Mouse (Mus musculus): ENCODE data around the gene Samd1.

Samd1 gene

GRCm38 (mm10) chr8:83997511-83998141 is at the start of gene Samd1:
TSS of gene Samd1 (plus strand) at chr8:83997672.
- peak in 1 of 2 experiments; percentile 48 for DNase-seq (ENCODE audit: low spot score in 2 of 2)

GRCm38 (mm10) chr8:83954749-83955105 is 42.7 kb upstream of the Samd1 start:
- DNase-seq (ENCODE audit: low spot score in 2 of 2): no peak

- peak; percentile 98 for DNase-seq (ENCODE audit: low spot score in 2 of 2)
Measured at GRCm38 (mm10) chr8:83955106-83955957, 42.1 kb upstream of the Samd1 start, which contains the start of the genes Gm10644 and Asf1b. TSS of gene Gm10644 (minus strand) at chr8:83955205. TSS of gene Asf1b (plus strand) at chr8:83955507.

GRCm38 (mm10) chr8:83955958-83956218 is 41.6 kb upstream of the Samd1 start:
- DNase-seq (ENCODE audit: low spot score in 2 of 2): no peak

- DNase-seq (ENCODE audit: low spot score in 2 of 2): no peak
Measured at GRCm38 (mm10) chr8:83956789-83957188, 40.7 kb upstream of the Samd1 start.

- DNase-seq (ENCODE audit: low spot score in 2 of 2): no peak
Measured at GRCm38 (mm10) chr8:83964015-83964765, 33.3 kb upstream of the Samd1 start.

GRCm38 (mm10) chr8:83967701-83968100 is 29.8 kb upstream of the Samd1 start:
- DNase-seq (ENCODE audit: low spot score in 2 of 2): no peak

- no peak for DNase-seq (ENCODE audit: low spot score in 2 of 2)
Measured at GRCm38 (mm10) chr8:83971121-83971520, 26.4 kb upstream of the Samd1 start.

- no peak for DNase-seq (ENCODE audit: low spot score in 2 of 2)
Measured at GRCm38 (mm10) chr8:83971661-83972060, 25.8 kb upstream of the Samd1 start.

- peak; percentile 99 for DNase-seq (ENCODE audit: low spot score in 2 of 2)
Measured at GRCm38 (mm10) chr8:83972150-83973120, 25.0 kb upstream of the Samd1 start, which contains the start of gene Prkaca. TSS of gene Prkaca (plus strand) at chr8:83972993.

GRCm38 (mm10) chr8:83973161-83974031 is 24.1 kb upstream of the Samd1 start:
- DNase-seq (ENCODE audit: low spot score in 2 of 2): no peak

GRCm38 (mm10) chr8:83974521-83974920 is 23.0 kb upstream of the Samd1 start:
- DNase-seq (ENCODE audit: low spot score in 2 of 2): no peak

- DNase-seq (ENCODE audit: low spot score in 2 of 2): no peak
Measured at GRCm38 (mm10) chr8:83976101-83976630, 21.3 kb upstream of the Samd1 start.

GRCm38 (mm10) chr8:83976779-83977350 is 20.6 kb upstream of the Samd1 start:
- no peak for DNase-seq (ENCODE audit: low spot score in 2 of 2)

GRCm38 (mm10) chr8:83977646-83978045 is 19.8 kb upstream of the Samd1 start:
- no peak for DNase-seq (ENCODE audit: low spot score in 2 of 2)

- no peak for DNase-seq (ENCODE audit: low spot score in 2 of 2)
Measured at GRCm38 (mm10) chr8:83978200-83978599, 19.3 kb upstream of the Samd1 start.

GRCm38 (mm10) chr8:83980250-83980649 is 17.2 kb upstream of the Samd1 start:
- DNase-seq (ENCODE audit: low spot score in 2 of 2): no peak

GRCm38 (mm10) chr8:83980845-83981244 is 16.6 kb upstream of the Samd1 start:
- no peak for DNase-seq (ENCODE audit: low spot score in 2 of 2)

GRCm38 (mm10) chr8:83981533-83981932 is 15.9 kb upstream of the Samd1 start:
- DNase-seq (ENCODE audit: low spot score in 2 of 2): no peak

GRCm38 (mm10) chr8:83982449-83982848 is 15.0 kb upstream of the Samd1 start:
- no peak for DNase-seq (ENCODE audit: low spot score in 2 of 2)

Data from urinary bladder, postnatal 4 days (tissue).